Mouse (Mus musculus) embryo, embryonic 11.5 days (tissue): ENCODE results near the gene Wdr35.
A peak's percentile ranks its signal among the peaks of the same experiment; 100 is the strongest.

Experiments used
- DNase-seq: peaks from one replicate; pipeline ENCODE4 v3.0.0-alpha.2; 2012; ENCODE audit warnings: low read depth, low spot score

The Wdr35 gene

DNA sequence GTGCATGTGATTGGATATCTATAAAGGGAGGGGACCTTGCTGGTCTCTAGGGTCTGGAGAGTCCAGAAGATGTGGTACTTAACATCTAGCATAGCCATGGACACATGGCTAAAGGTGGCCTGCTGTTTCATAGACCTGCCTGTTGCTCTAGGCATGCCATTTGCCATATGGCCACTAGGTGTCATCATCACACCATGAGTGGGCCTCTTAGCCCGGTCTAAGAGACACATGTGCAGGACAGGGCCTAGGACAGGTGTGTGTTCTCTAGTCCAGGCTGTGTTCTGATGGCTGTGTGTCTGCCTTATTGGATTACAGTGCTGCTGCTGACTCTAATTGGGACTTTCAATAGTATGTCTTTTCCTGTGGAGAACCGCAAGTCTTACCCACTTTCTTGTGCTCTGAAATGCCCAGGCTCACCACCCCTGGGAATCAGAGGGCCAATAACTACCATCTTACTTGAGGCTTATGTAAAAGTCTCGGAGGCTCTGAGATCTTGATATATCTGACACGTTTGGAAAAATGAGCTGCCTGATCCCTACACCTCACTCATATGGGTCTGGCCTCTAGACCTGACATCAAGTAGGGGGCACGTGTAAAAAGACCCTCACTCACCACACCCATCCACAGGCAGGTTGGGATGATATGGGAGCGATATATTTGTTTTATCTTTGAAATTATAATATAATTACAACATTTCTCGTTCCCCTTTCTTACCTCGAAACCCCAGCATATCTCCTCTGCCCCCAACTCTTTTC lies 78.6 kb downstream of the Wdr35 start:
- DNase-seq, result peak; percentile 71

DNA sequence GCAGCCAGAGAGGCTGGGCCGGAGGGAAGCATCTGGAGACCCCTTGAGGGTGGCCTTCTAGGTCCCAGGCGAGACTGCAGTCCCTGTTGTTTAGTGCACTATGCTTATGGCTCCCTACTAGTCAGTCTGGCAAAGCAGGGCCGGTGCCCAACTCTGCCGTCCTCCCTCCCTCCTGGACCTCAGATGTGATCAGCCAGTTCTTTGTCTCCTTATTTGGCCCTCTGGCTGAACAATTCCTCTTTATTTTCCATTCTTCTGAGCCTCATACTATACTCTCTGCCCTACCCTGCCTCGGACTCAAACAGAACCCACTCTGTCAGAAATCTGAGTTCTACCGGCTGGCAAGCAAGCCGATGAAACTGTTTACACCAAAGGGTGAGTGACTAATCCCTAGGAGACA lies 79.7 kb downstream of the Wdr35 start:
- no peak for DNase-seq

DNA sequence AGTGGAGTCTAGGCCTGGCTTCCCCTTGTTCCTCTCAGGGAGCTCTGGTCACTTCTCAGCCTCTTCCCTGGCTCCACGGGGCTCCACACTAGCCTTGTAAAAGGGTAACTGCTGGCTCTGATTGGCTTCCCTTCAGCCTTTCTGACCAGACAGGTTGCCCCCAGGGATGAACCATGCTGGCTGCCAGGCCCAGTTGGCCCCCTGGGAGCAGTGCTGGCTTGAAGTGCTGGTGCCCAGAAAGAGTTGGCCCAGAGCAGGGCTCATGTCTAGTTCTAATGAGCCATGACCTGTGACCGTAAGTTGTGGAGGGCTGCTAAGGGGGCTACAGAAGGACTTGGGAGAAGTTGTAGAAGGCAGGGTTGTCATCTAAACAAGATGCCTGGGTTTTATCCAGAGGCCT lies 80.3 kb downstream of the Wdr35 start:
- no peak for DNase-seq

DNA sequence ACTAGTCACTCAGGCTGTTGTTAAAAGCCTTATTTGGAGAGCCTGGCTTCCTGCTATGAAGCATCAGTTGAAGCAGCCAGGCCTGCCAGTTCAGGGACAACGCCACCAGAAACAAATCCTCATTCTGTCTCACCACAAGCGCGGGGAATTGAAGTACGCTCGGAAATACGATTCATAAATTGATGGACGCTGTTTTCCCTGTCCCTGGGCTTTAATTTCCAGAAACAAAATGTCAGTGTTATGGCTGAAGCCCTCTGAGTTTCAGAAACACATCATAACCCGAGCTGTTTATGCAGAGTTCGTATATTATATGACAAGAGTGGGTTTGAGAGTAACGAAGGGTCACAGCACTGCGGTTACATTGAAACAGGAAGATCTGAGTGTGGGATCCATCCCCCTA lies 81.6 kb downstream of the Wdr35 start:
- no peak for DNase-seq

DNA sequence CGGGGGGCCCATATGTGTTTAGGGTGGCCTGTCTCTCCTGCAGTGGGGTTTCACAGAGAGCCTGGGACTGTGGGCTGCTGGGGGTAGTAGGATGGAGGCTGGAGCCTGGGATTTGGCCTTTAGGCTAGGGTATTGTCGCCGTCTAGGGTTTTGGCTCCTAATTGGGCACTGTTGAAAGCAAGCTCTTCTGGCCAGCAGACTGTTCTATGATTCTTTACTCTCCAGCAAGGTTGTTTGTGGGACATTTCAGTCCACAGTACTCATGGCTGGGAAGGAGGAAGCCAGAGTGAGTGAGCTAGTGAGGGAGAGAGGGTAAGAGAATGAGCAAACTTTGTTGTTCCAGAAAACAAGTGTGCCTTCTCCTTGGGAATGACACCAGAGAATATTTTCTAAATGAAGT lies 85.8 kb downstream of the Wdr35 start:
- no peak for DNase-seq

DNA sequence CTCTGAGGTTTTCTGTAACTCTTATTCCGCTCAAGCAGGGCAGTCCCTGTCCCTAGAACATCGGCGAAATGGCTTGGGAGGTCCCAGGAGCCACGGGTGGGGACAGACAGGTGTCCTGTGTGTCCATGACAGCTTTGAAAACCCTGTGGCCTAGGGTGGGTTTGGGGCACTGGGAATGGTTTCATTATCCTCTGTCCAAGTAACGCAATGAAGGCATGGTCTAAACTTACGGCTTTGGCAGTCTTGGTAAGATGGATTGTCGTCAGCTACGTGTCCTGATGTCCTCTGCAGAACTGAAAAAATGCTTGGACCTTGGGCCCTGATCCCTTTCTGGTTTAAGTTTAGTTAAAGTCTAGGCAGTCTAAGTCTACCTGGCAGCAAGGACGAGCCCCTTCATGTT lies 86.3 kb downstream of the Wdr35 start:
- DNase-seq, result no peak

GRCm38 (mm10) chr12:9063611-9064010 lies 89.9 kb downstream of the Wdr35 start:
- DNase-seq, result no peak

DNA sequence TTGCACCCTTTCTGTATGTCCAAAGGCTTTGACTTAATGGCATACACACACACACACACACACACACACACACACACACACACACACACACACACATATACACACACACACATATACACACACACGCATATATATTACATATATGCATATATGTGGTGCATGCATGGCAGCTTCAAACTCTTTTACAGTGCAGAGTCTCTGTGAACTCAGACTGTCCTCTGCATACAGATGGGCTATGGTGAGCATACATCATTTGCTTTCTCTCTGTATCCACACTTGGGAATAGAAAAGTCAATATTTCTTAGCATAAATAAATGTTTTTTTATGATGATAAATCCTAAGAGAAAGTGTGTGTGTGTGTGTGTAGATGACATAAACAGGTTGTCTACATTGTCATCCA lies 97.4 kb downstream of the Wdr35 start:
- DNase-seq, result no peak

DNA sequence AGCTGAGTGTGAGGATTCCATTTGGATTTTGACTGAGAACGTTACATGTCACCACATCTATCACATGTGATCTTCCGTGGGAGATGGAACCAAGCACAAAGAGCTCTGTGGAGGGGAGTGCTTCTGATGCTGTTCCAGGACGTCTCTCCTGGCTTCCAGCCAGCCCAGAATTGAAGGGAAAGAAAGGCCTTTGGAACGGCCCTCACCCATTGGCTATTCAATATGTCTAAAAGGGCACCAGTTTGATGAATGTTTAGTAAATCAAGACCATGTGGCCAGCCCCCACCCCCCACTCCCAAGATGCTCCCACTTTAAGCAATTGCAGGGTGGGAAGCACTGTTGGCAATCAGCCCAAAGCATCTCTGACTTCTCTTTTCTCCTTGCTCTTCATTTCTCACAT lies 97.8 kb downstream of the Wdr35 start:
- DNase-seq, result peak; percentile 45

DNA sequence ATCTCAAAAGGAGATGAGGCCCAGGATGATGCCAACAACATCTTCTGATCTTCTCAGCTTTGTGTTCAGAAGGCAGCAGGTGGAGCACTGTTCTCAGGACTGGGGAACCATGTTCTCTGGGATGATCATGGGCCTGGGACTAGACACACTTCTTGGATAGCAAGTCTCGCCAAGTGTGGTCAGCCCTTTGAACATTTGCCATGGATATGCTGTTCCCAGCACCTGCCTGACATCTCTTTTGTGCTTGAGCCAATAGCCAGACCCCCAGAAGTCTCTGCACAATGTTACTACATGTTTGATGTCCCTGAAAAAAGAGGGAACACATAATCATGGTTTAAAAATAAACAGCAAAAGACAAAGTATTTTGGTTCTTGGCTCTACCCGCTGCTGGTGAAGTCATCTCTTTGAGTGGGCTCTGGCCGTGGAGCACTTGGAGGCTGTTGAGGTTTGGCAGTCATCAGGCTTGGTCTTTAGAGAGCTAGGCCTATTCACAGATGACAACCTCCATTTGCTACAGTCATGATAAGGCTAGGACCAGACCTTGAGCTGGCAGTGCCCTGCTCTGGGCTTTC lies 103.9 kb downstream of the Wdr35 start:
- no peak for DNase-seq
